Mouse (Mus musculus) liver, adult 2 months (tissue): ENCODE results near the gene Dus2.

Experiments
- CTCF ChIP-seq: fragments of 200-500 bp; IDR thresholded peaks from 2 replicates; pipeline ENCODE4 v1.5.1; 2011; ENCODE audit warnings: low read depth, low read length, control low read depth
- POLR2A ChIP-seq: fragments of 200-500 bp; IDR thresholded peaks from 2 replicates; pipeline ENCODE4 v1.6.1; 2011; ENCODE audit warnings: low read length, control low read depth; ENCODE audit not compliant: insufficient read depth; ENCODE audit errors: extremely low read depth

- no peak for TF ChIP-seq CTCF
- no peak for TF ChIP-seq POLR2A
Measured at GRCm38 (mm10) chr8:105971019-105971720, 20.0 kb upstream of the Dus2 start.
